9 mouse cellular contexts compared by ENCODE assay signal in genomic region chr10:79670071-79670888, GRCm38 (mm10). TPM values are rescaled to one million over a fixed set of nuclear protein-coding genes. Genes with fewer than 3 reads are reported as not detected.
A peak's percentile ranks its signal among the peaks of the same experiment; 100 is the strongest.
DNase-seq lines count a peak whose midpoint lies in the region; ATAC-seq and TF ChIP-seq lines count a peak whose summit lies in the region.
"Had no signal": no experiment of that assay in that cellular context is flagged by ENCODE, and none has a peak within 500 bp of the region (broad histone marks: within the 10 kb centered on the region; RNA-seq: fewer than 3 reads in every experiment).

No protein-coding gene starts in this region.

- no peaks in the 10 kb centered on the region for H3K9me3 ChIP-seq in hindbrain, embryonic 12.5 days (replicated peaks)
- H3K9me3 ChIP-seq in midbrain, embryonic 12.5 days = no peaks in the 10 kb centered on the region

- H3K9ac ChIP-seq in hindbrain, embryonic 12.5 days = peak overlapping the region; percentile 93
- peak overlapping the region; percentile 84 for H3K9ac ChIP-seq in midbrain, embryonic 12.5 days (replicated peaks)

- no peak for DNase-seq in kidney, adult 2 months
- no peak for DNase-seq in kidney, adult 11 months
- no peak for DNase-seq in thymus, postnatal 10 days (ENCODE audit: low spot score in 2 of 2)
- DNase-seq in kidney, postnatal 25 days = no peak

- TF ChIP-seq CTCF in kidney, adult 2 months (conservative IDR thresholded peaks at IDR 0.05; ENCODE audit: insufficient read depth, insufficient read length, low read depth, low read length) = no peak
- no peak for TF ChIP-seq CTCF in bone marrow macrophage, adult 2 months (IDR thresholded peaks at IDR 0.05; ENCODE audit: low read depth, low read length)

- 25% methylated on average over 15 of the region's 15 CpGs for WGBS in kidney, adult 2 months
- 37% methylated on average over 15 of the region's 15 CpGs for WGBS in hindbrain, embryonic 12.5 days
- WGBS in midbrain, embryonic 12.5 days = 33% methylated on average over 15 of the region's 15 CpGs

- TF ChIP-seq POLR2A in kidney, adult 2 months (IDR thresholded peaks at IDR 0.05; ENCODE audit: low read depth, low read length) = no peak
- TF ChIP-seq POLR2A in bone marrow macrophage, adult 2 months (IDR thresholded peaks at IDR 0.05; ENCODE audit: borderline replicate concordance, low read depth, low read length) = no peak

- no peaks in the 10 kb centered on the region for H3K36me3 ChIP-seq in kidney, adult 2 months (ENCODE audit: control insufficient read depth, insufficient read depth, low read length)
- H3K36me3 ChIP-seq in hindbrain, embryonic 12.5 days = peaks cover 5% of the 10 kb centered on the region; the same call in 1 of the 2 replicates
- H3K36me3 ChIP-seq in midbrain, embryonic 12.5 days = peaks cover 6% of the 10 kb centered on the region

- ATAC-seq in hindbrain, embryonic 12.5 days (ENCODE audit: low FRiP score) = peak; percentile 36
- ATAC-seq in midbrain, embryonic 12.5 days (ENCODE audit: low FRiP score, low read depth) = peak; percentile 29; the same call in 1 of the 2 replicates
- no peak for ATAC-seq in erythroid progenitor cell, adult 5-6 weeks (replicated peaks; ENCODE audit: low FRiP score, poor library complexity, severe bottlenecking)

- peak overlapping the region; percentile 89 for H3K4me3 ChIP-seq in kidney, adult 2 months (ENCODE audit: insufficient read depth, low read depth, low read length)
- H3K4me3 ChIP-seq in bone marrow macrophage, adult 2 months (ENCODE audit: insufficient read depth, low read length) = peak overlapping the region; percentile 80
- peak overlapping the region; percentile 92 for H3K4me3 ChIP-seq in hindbrain, embryonic 12.5 days
- H3K4me3 ChIP-seq in midbrain, embryonic 12.5 days = peak overlapping the region; percentile 95

- no peak overlapping the region for H3K27ac ChIP-seq in kidney, adult 2 months (ENCODE audit: insufficient read depth, low read depth, low read length)
- H3K27ac ChIP-seq in bone marrow macrophage, adult 2 months (ENCODE audit: insufficient read depth, low read depth, low read length) = peak overlapping the region; percentile 58
- peak overlapping the region; percentile 98 for H3K27ac ChIP-seq in hindbrain, embryonic 12.5 days
- peak overlapping the region; percentile 97 for H3K27ac ChIP-seq in midbrain, embryonic 12.5 days (replicated peaks)

- H3K4me2 ChIP-seq in hindbrain, embryonic 12.5 days (replicated peaks) = peak overlapping the region; percentile 71
- H3K4me2 ChIP-seq in midbrain, embryonic 12.5 days (replicated peaks) = peak overlapping the region; percentile 89

- H3K27me3 ChIP-seq in kidney, adult 2 months (replicated peaks; ENCODE audit: control insufficient read depth, insufficient read depth, low read length) = no peaks in the 10 kb centered on the region
- no peaks in the 10 kb centered on the region; the same call in 1 of the 2 replicates for H3K27me3 ChIP-seq in hindbrain, embryonic 12.5 days
- no peaks in the 10 kb centered on the region for H3K27me3 ChIP-seq in midbrain, embryonic 12.5 days

- peaks cover 8% of the 10 kb centered on the region for H3K4me1 ChIP-seq in kidney, adult 2 months (ENCODE audit: control insufficient read depth, insufficient read depth, low read length)
- peaks cover 18% of the 10 kb centered on the region for H3K4me1 ChIP-seq in bone marrow macrophage, adult 2 months (ENCODE audit: control insufficient read depth, insufficient read depth, low read length)
- H3K4me1 ChIP-seq in hindbrain, embryonic 12.5 days = peaks cover 24% of the 10 kb centered on the region
- H3K4me1 ChIP-seq in midbrain, embryonic 12.5 days = peaks cover 21% of the 10 kb centered on the region

RNA-seq across cellular contexts. Expression of gene Tpgs1, which starts 1.1 kb away (rescaled TPM):
- polyA plus RNA-seq in kidney, adult 2 months (2012; rRNA removed) = 60.3 and 75.2 TPM in 2 replicates
- 32.7 and 36.2 TPM in 2 replicates for polyA plus RNA-seq in bone marrow macrophage, adult 2 months (2012; ENCODE audit: insufficient read depth, insufficient read length, missing spikeins)
- polyA plus RNA-seq in hindbrain, embryonic 12.5 days (2016; fragmentation: Nextera tagmentation; extraction: Ambion mirVana) = 68.1 and 69.4 TPM in 2 replicates
- 62.4 and 72.3 TPM in 2 replicates for polyA plus RNA-seq in midbrain, embryonic 12.5 days (2016; fragmentation: Nextera tagmentation; extraction: Ambion mirVana)
- 12.2 and 15.9 TPM in 2 replicates for total RNA-seq in erythroid progenitor cell, adult 5-6 weeks (2015; ENCODE audit: low replicate concordance)
- 1.9 and 8.3 TPM in 2 replicates for total RNA-seq in erythroid progenitor cell, adult 5-6 weeks (2017; ENCODE audit: low replicate concordance)

RNA-seq across cellular contexts. Expression of gene Madcam1, which starts 5.9 kb away (rescaled TPM):
- polyA plus RNA-seq in kidney, adult 2 months (2012; rRNA removed) = 0.44 TPM in 1 of 2 replicates, not detected in the other
- polyA plus RNA-seq in bone marrow macrophage, adult 2 months (2012; ENCODE audit: insufficient read depth, insufficient read length, missing spikeins) = not detected in 2 replicates
- polyA plus RNA-seq in hindbrain, embryonic 12.5 days (2016; fragmentation: Nextera tagmentation; extraction: Ambion mirVana) = 2.9 and 3.2 TPM in 2 replicates
- 0.60 and 1.7 TPM in 2 replicates for polyA plus RNA-seq in midbrain, embryonic 12.5 days (2016; fragmentation: Nextera tagmentation; extraction: Ambion mirVana)
- not detected in 2 replicates for total RNA-seq in erythroid progenitor cell, adult 5-6 weeks (2015; ENCODE audit: low replicate concordance)
- total RNA-seq in erythroid progenitor cell, adult 5-6 weeks (2017; ENCODE audit: low replicate concordance) = not detected in 2 replicates
- total RNA-seq: neutrophil, adult 5-6 weeks had no signal

RNA-seq across cellular contexts. Expression of gene Cdc34, which starts 11.7 kb away (rescaled TPM):
- polyA plus RNA-seq in kidney, adult 2 months (2012; rRNA removed) = 159 and 183 TPM in 2 replicates
- polyA plus RNA-seq in bone marrow macrophage, adult 2 months (2012; ENCODE audit: insufficient read depth, insufficient read length, missing spikeins) = 74.9 and 77.1 TPM in 2 replicates
- polyA plus RNA-seq in hindbrain, embryonic 12.5 days (2016; fragmentation: Nextera tagmentation; extraction: Ambion mirVana) = 121 and 124 TPM in 2 replicates
- 139 and 156 TPM in 2 replicates for polyA plus RNA-seq in midbrain, embryonic 12.5 days (2016; fragmentation: Nextera tagmentation; extraction: Ambion mirVana)
- 42.2 and 66.7 TPM in 2 replicates for total RNA-seq in erythroid progenitor cell, adult 5-6 weeks (2015; ENCODE audit: low replicate concordance)
- total RNA-seq in erythroid progenitor cell, adult 5-6 weeks (2017; ENCODE audit: low replicate concordance) = 82.7 and 87.2 TPM in 2 replicates

RNA-seq across cellular contexts. Expression of gene Gzmm, which starts 18.5 kb away (rescaled TPM):
- 0.34 and 0.94 TPM in 2 replicates for polyA plus RNA-seq in kidney, adult 2 months (2012; rRNA removed)
- 0.84 TPM in 1 of 2 replicates, not detected in the other for polyA plus RNA-seq in bone marrow macrophage, adult 2 months (2012; ENCODE audit: insufficient read depth, insufficient read length, missing spikeins)
- polyA plus RNA-seq in hindbrain, embryonic 12.5 days (2016; fragmentation: Nextera tagmentation; extraction: Ambion mirVana) = 1.2 and 1.3 TPM in 2 replicates
- polyA plus RNA-seq in midbrain, embryonic 12.5 days (2016; fragmentation: Nextera tagmentation; extraction: Ambion mirVana) = 1.4 TPM in 2 replicates
- not detected in 2 replicates for total RNA-seq in erythroid progenitor cell, adult 5-6 weeks (2015; ENCODE audit: low replicate concordance)
- not detected in 2 replicates for total RNA-seq in erythroid progenitor cell, adult 5-6 weeks (2017; ENCODE audit: low replicate concordance)

RNA-seq across cellular contexts. Expression of gene Odf3l2, which starts 24.7 kb away (rescaled TPM):
- 0.17 TPM in 1 of 2 replicates, not detected in the other for polyA plus RNA-seq in kidney, adult 2 months (2012; rRNA removed)
- not detected in 2 replicates for polyA plus RNA-seq in bone marrow macrophage, adult 2 months (2012; ENCODE audit: insufficient read depth, insufficient read length, missing spikeins)
- polyA plus RNA-seq in hindbrain, embryonic 12.5 days (2016; fragmentation: Nextera tagmentation; extraction: Ambion mirVana) = not detected in 2 replicates
- not detected in 2 replicates for polyA plus RNA-seq in midbrain, embryonic 12.5 days (2016; fragmentation: Nextera tagmentation; extraction: Ambion mirVana)
- total RNA-seq in erythroid progenitor cell, adult 5-6 weeks (2015; ENCODE audit: low replicate concordance) = not detected in 2 replicates
- not detected in 2 replicates for total RNA-seq in erythroid progenitor cell, adult 5-6 weeks (2017; ENCODE audit: low replicate concordance)
- total RNA-seq: neutrophil, adult 5-6 weeks had no signal
